Mouse (Mus musculus) neural tube, embryonic 10.5 days (tissue): ENCODE measurements around the gene Ifna15.
A peak's percentile ranks its signal among the peaks of the same experiment; 100 is the strongest.
"Not testable (repeated sequence)": the region's sequence is repeated elsewhere in the genome, so short reads cannot be mapped to it uniquely, and the experiment has no call there.

ENCODE experiments used
- DNase-seq: peaks from one replicate; pipeline ENCODE4 v3.0.0-alpha.2; 2017; ENCODE audit warnings: low spot score; ENCODE audit errors: extremely low spot score

Ifna15 gene

GRCm38 (mm10) chr4:88558145-88558544 lies at the start of gene Ifna15:
Gene Ifna15, minus strand, starts transcription at chr4:88558245.
- not testable (repeated sequence) for DNase-seq

DNA sequence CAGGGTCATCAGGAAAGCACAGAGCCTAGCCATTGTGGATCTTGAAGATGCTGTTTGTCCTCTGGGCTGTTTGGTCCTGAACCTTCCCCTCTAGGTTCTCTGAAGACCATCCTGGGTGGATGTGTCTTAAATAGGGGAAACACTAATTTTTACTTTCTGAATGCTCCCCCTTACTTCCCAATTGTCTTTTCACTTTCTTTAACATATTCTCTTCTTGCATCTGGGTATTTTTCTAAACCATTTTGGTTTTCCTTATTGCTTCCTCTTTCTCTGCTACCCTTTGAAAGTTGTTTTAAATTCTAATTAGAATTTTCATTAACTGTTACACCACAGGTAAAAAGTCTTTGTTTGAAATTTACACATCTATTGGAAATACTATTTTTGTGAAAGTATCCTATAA lies 45.2 kb upstream of the Ifna15 start, which contains the start of gene Ifna12:
Ifna12 (minus strand) TSS at position 101 of the 400 bp plus-strand sequence.
- DNase-seq, result no peak

DNA sequence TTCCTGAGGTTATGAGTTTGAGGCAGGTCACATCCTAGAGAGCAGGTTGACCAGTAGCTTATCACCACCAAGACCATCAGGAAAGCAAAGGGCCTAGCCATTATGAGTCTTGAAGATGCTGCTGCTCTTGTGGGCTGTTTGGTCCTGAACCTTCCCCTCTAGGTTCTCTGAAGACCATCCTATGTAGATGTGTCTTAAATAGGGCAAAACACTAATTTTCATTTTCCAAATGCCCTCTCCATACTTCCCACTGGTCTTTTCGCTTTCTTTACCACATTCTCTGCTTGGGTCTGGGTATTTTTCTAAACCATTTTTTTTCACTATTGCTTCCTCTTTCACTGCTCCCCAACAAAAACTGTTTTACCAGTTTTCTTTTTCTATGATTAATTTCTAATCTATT lies 34.2 kb upstream of the Ifna15 start, which contains the start of gene Ifna9:
Ifna9 (minus strand) TSS at position 101 of the 400 bp plus-strand sequence.
- no peak for DNase-seq

DNA sequence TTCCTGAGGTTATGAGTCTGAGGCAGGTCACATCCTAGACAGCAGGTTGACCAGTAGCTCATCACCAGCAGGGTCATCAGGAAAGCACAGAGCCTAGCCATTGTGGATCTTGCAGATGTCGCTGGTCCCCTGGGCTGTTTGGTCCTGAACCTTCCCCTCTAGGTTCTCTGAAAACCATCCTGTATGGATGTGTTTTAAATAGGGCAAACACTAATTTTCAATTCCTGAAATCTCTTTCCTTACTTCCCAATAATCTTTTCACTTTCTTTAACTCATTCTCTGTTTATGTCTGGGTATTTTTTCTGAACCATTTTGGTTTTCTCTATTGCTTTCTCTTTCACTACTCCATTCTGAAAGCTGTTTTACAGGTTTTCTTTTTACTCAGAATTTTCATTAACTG lies 13.7 kb upstream of the Ifna15 start, which contains the start of gene Ifna14:
Ifna14 (minus strand) TSS at position 101 of the 400 bp plus-strand sequence.
- DNase-seq, result no peak

DNA sequence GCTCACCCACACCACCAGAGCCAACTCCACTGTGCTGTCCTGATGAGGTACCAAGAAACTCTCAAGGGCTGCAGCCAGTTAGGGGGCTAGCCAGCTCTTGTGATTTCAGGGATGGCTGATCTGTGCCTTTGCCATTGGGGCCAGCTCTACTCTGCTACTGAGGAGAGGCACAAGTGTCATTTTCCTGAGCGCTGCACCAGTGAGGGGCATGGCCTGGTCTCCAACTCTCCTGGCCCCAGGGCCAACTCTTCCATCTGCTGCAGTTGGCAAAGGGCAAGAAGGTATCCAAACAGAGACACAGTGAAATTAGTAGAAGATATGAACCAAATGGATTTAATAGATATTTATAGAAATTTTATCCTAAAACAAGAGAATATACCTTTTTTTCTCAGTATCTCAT lies 3.7 kb upstream of the Ifna15 start:
- no peak for DNase-seq

DNA sequence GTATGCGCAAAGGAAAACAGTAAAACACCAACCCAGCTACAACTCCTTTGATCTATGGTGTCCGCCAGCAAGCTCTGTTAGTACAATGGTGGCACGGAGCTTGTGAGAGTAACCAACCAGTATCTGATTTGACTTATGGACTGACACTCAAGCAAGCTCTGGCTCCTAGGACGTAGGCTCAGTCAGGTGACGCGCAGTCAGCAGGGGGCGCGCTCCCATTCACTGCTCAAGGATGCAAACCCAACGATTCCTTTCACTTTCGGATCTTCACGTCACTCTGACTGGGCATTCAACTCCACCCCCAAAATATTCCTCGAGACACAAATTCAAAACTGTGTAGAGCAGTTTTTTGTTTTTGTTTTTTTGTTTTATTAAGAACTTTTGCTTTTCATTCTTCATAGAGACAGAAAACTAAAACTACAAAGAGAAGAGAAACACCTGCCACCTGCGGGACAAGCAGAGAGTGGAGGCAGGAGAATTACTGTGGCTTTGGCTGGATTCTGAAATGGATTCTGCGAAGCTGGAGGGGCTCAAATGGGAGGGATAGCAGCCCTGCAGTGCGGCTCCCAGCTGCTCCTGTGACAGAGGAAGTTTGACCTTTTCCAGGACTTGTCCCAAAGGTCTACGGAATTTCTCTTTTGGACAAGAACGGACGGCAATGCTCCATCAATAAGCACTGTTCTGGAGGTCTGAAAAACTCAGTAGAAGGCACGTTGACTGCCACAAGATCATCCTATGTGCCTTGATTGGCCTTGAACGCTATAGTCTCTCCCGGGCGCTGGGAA lies 7.7 kb downstream of the Ifna15 start:
- peak; percentile 62 for DNase-seq

DNA sequence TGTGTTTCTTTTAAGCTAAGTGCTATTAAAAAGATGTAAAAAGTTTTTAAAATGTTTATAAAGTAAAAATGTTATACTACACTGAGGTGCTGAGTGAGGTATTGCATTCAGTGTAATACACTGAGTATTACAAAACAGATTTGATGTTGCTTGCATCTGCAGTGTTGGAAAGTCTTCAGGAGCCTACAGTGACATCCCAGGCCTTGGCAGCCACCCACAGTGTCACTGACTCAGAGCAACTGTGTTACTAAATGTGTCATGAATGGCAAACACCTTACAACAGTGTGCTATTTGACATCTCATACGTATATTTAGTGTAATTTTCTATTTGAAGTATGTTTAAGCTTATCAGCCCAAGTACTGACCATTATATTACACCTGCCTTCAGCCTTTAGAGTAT lies 10.1 kb downstream of the Ifna15 start:
- DNase-seq, result no peak

DNA sequence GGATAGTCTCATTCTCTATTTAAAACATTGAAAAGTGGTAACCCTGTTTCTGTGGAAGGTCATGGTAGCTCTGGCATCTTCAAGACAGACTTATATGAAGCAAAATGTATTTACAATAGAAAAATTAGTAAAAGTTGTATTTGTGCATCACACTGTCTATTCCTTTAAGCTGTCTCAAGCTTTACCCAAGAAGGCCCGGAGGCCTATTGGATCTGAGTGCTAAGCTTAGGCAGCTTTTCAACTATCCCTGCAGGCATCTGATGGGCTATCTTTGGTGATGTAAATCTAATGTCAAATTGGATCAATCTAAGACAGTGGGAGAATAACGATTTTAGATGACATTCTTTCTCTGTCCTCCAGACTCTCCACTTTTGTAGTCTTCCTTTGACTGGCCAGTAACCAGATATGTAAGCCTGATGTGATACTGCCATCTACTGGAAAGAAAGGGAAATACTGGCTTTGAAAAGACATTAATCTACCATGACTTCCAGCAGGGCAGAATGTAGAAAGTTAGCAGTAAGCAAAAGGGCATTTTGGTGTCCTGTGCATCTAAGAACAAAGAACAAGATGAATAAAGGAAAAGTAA lies 14.3 kb downstream of the Ifna15 start:
- DNase-seq, result no peak

GRCm38 (mm10) chr4:88537328-88537727 lies 20.7 kb downstream of the Ifna15 start:
- no peak for DNase-seq

DNA sequence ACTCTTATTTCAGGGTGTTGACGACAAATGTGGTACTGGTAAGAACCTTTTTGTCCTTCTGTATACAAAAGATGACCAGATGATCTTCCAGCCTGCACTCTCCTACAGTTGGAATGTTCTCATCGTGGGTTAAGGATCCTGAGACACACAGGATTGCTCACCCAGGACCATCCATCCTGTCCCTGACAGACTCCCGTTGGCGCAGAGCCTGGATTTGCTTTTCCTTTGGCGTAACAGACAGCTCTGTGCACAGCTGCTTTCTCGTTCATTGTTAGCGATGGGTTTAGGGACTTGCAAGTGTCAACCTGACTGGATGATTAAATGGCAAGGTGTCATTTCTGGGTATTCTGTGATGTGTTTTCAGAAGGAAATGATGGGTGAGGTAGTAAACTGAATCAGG lies 21.4 kb downstream of the Ifna15 start:
- DNase-seq, result no peak

GRCm38 (mm10) chr4:88535742-88536141 lies 22.3 kb downstream of the Ifna15 start:
- no peak for DNase-seq

DNA sequence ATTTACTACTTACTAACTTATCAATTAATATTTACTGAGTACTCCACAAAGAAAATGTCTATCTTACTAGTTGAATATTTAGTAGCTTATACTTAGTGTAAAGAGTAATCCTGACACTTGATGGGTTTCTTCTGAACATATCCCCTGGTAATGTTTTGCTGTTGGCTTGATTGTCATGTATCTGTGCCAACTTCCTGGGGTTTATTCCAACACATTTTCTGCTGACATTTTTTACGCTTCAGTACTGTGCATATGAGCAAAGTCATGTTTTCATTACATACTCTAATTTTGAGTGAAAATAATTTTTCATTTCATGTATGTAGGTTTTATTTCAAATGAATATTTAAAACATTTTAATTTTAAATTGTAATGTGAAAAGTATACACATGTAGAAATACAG lies 23.1 kb downstream of the Ifna15 start:
- no peak for DNase-seq

- no peak for DNase-seq
Observed at GRCm38 (mm10) chr4:88533499-88533898, 24.5 kb downstream of the Ifna15 start.

DNA sequence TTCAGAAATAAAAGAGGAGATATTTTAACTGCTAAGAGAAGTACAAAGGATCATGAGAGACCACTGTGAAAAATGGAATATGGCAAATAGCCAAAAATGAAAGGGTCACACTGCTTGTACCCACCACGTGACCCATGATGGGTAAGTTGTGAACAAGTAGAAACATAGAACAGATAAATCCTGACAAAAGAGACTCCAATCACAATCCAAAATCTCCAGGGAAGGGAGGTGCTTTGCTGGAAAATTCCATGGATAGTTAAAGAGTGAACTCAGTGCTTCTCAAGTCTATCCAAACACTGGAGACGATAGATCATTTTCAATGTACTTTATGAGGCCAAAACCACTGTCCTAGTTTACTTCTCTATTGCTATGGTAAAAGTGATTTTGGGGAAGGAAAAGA lies 27.2 kb downstream of the Ifna15 start:
- no peak for DNase-seq

GRCm38 (mm10) chr4:88530271-88530670 lies 27.8 kb downstream of the Ifna15 start:
- DNase-seq, result no peak

GRCm38 (mm10) chr4:88526379-88527049 lies 31.5 kb downstream of the Ifna15 start:
- no peak for DNase-seq

DNA sequence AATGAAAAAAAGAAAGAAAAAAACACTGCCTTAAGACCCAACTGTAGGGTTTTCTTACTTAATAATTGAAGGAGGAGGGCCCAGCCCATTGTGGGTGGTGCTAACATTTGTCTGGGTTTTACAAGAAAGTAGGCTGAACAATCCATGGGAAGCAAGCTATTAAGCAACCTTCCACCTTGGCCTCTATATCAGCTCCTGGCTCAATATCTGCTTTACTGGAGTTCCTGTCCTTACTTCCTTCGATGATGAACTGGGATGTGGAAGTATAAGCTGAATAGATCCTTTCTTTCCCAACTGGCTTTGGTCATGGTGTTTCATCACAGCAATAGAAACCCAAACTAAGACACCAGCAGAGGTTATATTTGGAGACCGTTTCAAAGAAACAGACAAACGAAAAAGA lies 32.7 kb downstream of the Ifna15 start:
- DNase-seq, result no peak

DNA sequence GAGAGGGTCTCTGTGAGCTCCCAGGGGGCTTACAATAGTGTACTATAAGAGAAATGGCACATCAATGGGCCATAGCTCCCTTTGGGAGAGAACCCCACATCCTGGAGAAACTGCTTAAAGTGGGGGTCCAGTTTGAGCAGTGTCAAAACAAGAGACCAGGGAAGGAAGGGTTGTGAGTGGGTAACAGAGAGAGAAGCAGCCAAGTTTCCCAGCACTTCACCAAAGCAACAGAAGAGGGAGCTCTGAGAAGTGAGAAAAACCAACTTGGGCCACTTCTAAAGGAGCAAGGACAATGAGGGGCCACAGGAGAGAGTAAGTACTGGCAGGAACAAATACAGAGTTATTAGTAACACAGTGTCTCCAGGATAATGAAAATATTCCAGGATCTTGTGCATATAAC lies 34.8 kb downstream of the Ifna15 start:
- no peak for DNase-seq

- DNase-seq, result no peak
Observed at GRCm38 (mm10) chr4:88522674-88523073, 35.4 kb downstream of the Ifna15 start, which contains the start of gene Ifnb1. Gene Ifnb1, minus strand, starts transcription at chr4:88522774.

- no peak for DNase-seq
Observed at GRCm38 (mm10) chr4:88517957-88518356, 40.1 kb downstream of the Ifna15 start.

DNA sequence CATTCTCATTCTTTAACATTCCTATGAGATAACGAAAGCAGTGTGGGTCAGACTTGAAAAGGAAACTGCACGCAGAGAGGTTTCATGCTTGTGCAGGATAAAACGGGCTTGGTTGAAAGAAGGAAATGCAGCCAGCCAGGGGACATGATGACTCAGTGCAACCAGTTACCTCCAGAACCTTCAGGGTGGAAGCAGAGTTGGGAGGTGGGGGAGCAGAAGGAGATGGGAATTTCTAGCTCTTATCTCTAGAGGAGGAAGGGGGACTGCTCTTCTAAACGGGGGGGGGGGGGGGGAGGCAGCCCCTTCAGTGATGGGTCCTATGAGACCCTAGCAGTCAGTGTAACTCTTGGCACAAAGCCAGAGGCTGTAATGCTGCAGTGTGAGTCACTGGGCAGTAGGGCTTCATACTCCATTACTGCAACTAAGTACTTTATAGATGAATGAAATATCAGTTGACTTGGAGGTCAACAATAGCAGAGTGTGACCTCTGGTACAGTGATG lies 42.3 kb downstream of the Ifna15 start:
- DNase-seq, result no peak

DNA sequence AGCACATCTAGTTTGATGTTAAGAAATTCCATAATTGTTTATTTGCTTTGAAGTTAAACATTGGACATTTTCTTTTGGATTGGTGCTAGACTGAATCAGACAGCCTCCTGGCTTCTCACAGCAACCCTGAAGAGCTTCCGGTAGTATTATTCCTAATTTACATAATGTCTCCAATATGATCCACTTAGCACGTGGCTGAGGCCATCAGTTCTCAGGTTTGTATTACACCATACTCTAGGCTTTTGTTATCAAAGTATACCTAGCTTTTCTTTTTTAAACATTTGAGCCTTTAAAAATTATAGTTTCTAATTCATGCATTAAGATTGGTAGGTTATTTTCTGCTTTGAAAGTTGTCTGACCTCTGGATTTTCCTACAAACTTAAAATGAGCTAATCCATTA lies 42.8 kb downstream of the Ifna15 start:
- DNase-seq, result no peak
